Mouse (Mus musculus): ENCODE results near the gene Egfl8.

The Egfl8 gene

DNA sequence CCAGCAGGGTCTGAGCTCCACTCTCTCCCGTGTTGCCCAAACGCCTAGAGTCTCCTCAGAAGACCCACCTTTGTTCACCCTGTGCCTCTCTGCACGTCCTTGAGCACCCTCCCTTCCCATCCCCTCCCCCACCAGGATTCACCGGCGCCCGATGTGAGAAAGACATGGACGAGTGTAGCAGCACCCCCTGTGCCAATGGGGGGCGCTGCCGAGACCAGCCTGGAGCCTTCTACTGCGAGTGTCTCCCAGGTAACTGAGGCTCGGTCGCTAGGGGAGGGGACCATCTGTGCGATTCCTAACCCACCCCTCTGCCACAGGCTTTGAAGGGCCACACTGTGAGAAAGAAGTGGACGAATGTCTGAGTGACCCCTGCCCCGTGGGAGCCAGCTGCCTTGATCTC is 43.4 kb downstream of the Egfl8 start:
- no peak for DNase-seq (ENCODE audit: low spot score)

DNA sequence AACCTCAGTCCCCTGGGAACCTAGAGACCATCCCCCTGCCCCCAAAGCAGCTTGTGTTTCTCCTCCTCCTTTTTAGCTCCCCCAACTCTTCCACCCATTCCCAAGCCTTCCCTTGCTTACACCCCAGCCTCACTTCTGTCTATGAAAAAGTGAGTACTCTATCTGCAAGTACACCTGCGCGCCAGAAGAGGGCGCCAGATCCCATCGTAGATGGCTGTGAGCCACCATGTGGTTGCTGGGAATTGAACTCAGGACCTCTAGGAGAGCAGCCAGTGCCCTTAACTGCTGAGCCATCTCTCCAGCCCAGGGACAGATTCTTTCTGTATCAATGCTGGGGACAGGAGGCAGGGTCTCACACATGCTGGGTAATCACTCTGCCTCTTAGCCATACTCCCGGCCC is 43.9 kb downstream of the Egfl8 start:
- no peak for DNase-seq (ENCODE audit: low spot score)

DNA sequence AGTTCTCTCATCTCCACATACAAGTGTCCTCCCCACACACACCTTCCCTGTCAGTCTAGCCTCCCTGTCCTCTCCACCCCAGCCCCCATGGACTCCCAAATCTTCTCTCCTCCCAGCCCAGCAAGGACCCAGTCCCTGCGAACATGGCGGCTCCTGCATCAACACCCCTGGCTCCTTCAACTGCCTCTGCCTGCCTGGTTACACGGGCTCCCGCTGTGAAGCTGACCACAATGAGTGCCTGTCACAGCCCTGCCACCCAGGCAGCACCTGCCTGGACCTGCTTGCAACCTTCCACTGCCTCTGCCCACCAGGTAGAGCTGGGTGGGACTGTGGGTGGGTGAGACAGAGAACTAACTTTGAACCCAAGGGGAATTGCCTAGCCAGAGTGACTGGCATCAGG is 45.9 kb downstream of the Egfl8 start:
- DNase-seq (ENCODE audit: low spot score): no peak

DNA sequence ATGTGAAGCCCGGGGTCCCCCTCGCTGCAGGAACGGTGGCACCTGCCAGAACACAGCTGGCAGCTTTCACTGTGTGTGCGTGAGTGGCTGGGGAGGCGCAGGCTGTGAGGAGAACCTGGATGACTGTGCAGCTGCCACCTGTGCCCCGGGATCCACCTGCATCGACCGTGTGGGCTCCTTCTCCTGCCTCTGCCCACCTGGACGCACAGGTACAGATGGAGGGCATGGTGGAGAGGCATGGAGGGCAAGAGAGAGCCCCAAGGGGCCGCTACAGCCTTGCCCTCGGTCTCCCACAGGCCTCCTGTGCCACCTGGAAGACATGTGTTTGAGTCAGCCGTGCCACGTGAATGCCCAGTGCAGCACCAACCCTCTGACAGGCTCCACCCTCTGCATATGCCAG is 47.4 kb downstream of the Egfl8 start:
- no peak for DNase-seq (ENCODE audit: low spot score)

DNA sequence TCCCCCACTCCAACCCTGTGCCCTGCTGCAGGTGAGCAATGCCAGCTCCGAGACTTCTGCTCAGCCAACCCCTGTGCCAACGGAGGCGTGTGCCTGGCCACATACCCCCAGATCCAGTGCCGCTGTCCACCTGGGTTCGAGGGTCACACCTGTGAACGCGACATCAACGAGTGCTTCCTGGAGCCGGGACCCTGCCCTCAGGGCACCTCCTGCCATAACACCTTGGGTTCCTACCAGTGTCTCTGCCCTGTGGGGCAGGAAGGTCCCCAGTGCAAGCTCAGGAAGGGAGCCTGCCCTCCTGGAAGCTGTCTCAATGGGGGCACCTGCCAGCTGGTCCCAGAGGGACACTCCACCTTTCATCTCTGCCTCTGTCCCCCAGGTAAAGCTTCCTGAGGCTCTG is 48.5 kb downstream of the Egfl8 start:
- DNase-seq (ENCODE audit: low spot score): no peak

DNA sequence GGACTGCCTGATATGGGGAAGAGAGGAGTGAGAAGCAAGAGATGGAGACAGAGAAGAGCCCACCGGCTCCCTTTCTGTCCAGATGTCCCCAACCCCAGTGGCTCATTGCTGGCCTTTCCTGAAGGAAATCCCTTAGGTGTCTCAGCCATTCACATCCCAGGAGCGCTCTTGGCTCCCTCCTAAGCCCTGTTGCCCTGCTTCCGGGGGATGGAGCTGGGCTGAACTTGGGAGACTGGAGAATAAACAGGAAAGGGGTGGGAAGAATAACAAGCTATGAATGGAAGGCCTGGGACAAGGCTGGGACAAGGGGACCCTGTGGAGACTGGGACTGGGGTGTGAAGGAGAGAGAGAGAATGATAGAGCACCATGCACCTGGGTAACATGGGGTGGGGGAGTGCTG is 51.0 kb downstream of the Egfl8 start:
- no peak for DNase-seq (ENCODE audit: low spot score)

DNA sequence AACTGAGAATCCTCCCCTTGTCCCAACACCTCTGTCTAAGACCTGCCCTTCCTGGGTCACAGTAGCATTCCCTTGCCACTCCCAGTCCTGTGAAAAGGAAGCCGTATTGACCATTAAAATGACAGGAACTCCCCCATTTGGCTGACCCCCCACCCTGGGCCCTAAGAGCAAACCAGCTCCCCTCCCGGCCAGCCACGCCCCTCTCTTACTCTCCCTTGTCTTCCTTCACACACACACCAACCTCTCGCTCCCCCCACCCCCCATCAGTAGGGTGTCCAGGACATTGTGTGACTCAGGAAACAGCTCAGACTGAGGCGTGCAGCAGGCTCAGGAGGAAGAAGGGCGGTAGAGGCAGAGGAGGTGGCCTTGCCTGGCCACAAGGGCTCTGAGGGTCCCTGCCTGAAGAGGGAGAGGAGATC is 51.8 kb downstream of the Egfl8 start, which contains the start of gene Notch4:
Gene Notch4, plus strand, starts transcription at position 266 of the 419 bp plus-strand sequence.
- DNase-seq (ENCODE audit: low spot score): no peak

DNA sequence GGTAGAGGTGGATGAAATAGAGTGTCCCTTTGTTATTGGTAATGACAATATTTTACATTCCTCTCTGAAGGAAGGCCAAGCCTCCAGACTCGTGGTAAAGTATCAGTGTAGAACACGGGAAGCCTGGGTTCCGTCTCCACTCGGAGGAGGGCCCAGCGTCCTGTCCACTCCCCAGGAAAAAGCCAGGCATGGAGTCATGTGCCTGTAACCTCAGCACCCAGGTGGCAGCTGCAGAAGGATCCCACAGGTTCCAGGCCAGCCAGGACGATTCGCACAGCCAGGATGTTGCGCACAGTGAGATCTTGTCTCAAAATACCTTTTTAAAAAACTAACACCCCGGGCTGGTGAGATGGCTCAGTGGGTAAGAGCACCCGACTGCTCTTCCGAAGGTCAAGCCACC is 52.4 kb downstream of the Egfl8 start:
- no peak for DNase-seq (ENCODE audit: low spot score)

Measured in left cerebral cortex, adult 11 months (tissue).